Mouse (Mus musculus) MEL (cell line): ENCODE results near the gene Pdcd4. TPM values are rescaled to one million over a fixed set of nuclear protein-coding genes. Genes with fewer than 3 reads are reported as not detected.
"Not testable (repeated sequence)": the region's sequence is repeated elsewhere in the genome, so short reads cannot be mapped to it uniquely, and the experiment has no call there.

ENCODE experiments used
- DNase-seq: peaks from one replicate; pipeline ENCODE4 v3.0.0; 2011; ENCODE audit warnings: low read depth, low spot score
- H3K27ac ChIP-seq: 2 replicates; pipeline ENCODE4 v1.5.1; 2012; ENCODE audit warnings: low read depth, mild to moderate bottlenecking, control low read depth, low read length, moderate library complexity; ENCODE audit not compliant: control insufficient read depth
- H3K27me3 ChIP-seq, 2 experiments: fragments of 150-350 bp in 1 of 2; sonication (generic) in 1 of 2; 2 replicates each; pipeline ENCODE4 v1.6.1; 2012; ENCODE audit warnings: low read length in 2 of 2, mild to moderate bottlenecking in 2 of 2, improper control_type of control experiment in 1 of 2, moderate library complexity in 1 of 2; ENCODE audit not compliant: insufficient read depth in 2 of 2, control insufficient read depth in 1 of 2
- H3K36me3 ChIP-seq, 2 experiments: 2 replicates each; pipeline ENCODE4 v1.6.1; 2012 to 2014; ENCODE audit warnings: low read length in 2 of 2, improper control_type of control experiment in 1 of 2, inconsistent platforms in 1 of 2, mild to moderate bottlenecking in 1 of 2; ENCODE audit not compliant: insufficient read depth in 2 of 2, control insufficient read depth in 1 of 2
- H3K4me1 ChIP-seq, 2 experiments: fragments of 150-350 bp in 1 of 2; sonication (generic) in 1 of 2; 2 replicates each; pipeline ENCODE4 v1.6.1; 2012; ENCODE audit warnings: low read length in 2 of 2, improper control_type of control experiment in 1 of 2, mild to moderate bottlenecking in 1 of 2; ENCODE audit not compliant: insufficient read depth in 2 of 2, control insufficient read depth in 1 of 2
- H3K4me3 ChIP-seq, 2 experiments: fragments of 150-350 bp in 1 of 2; sonication (generic) in 1 of 2; 2 replicates each; pipeline ENCODE4 v1.5.1; 2012; ENCODE audit warnings: low read depth in 2 of 2, low read length in 2 of 2, mild to moderate bottlenecking in 2 of 2, moderate library complexity in 2 of 2, control low read depth in 1 of 2, improper control_type of control experiment in 1 of 2; ENCODE audit not compliant: control insufficient read depth in 1 of 2, insufficient read depth in 1 of 2
- H3K79me2 ChIP-seq: 2 replicates; pipeline ENCODE4 v1.6.1; 2012; ENCODE audit warnings: mild to moderate bottlenecking, low read length, moderate library complexity; ENCODE audit not compliant: control insufficient read depth, poor library complexity, insufficient read depth
- H3K9ac ChIP-seq: 2 replicates; pipeline ENCODE4 v1.6.1; 2012; ENCODE audit warnings: low read depth, mild to moderate bottlenecking, control low read depth, low read length, moderate library complexity; ENCODE audit not compliant: control insufficient read depth, poor library complexity, severe bottlenecking
- H3K9me3 ChIP-seq: fragments of 150-350 bp; sonication (generic); replicated peaks from 2 replicates; pipeline ENCODE4 v1.6.1; 2012; ENCODE audit warnings: mild to moderate bottlenecking, low read length, improper control_type of control experiment, moderate library complexity; ENCODE audit not compliant: insufficient read depth
- CHD1 ChIP-seq: IDR thresholded peaks from 2 replicates; pipeline ENCODE4 v1.6.1; 2012; ENCODE audit warnings: low read depth, mild to moderate bottlenecking, inconsistent platforms, low read length, improper control_type of control experiment
- CHD2 ChIP-seq: IDR thresholded peaks from 2 replicates; pipeline ENCODE4 v1.6.1; 2011; ENCODE audit warnings: low read length, improper control_type of control experiment
- E2F4 ChIP-seq: IDR thresholded peaks from 2 replicates; pipeline ENCODE4 v1.6.1; 2011; ENCODE audit warnings: low read depth, low read length, improper control_type of control experiment, borderline replicate concordance
- GATA1 ChIP-seq: IDR thresholded peaks from 2 replicates; pipeline ENCODE4 v1.6.1; 2011; ENCODE audit warnings: low read depth, low read length, improper control_type of control experiment
- MAFK ChIP-seq: IDR thresholded peaks from 2 replicates; pipeline ENCODE4 v1.6.1; 2011; ENCODE audit warnings: low read depth, mild to moderate bottlenecking, low read length, improper control_type of control experiment, borderline replicate concordance
- MAX ChIP-seq: IDR thresholded peaks from 2 replicates; pipeline ENCODE4 v1.6.1; 2011; ENCODE audit warnings: low read length, improper control_type of control experiment
- MEF2A ChIP-seq: IDR thresholded peaks from 2 replicates; pipeline ENCODE4 v1.6.1; 2014; ENCODE audit warnings: low read depth, mild to moderate bottlenecking, inconsistent platforms, low read length, improper control_type of control experiment; ENCODE audit not compliant: poor library complexity, insufficient replicate concordance, severe bottlenecking; ENCODE audit errors: extremely low read depth
- POLR2AphosphoS2 ChIP-seq: IDR thresholded peaks from 2 replicates; pipeline ENCODE4 v1.6.1; 2011; ENCODE audit warnings: low read length, improper control_type of control experiment
- SIN3A ChIP-seq: IDR thresholded peaks from 2 replicates; pipeline ENCODE4 v1.6.1; 2012; ENCODE audit warnings: low read length, improper control_type of control experiment, inconsistent platforms
- SMC3 ChIP-seq: IDR thresholded peaks from 2 replicates; pipeline ENCODE4 v1.6.1; 2011; ENCODE audit warnings: low read depth, low read length, improper control_type of control experiment
- TAL1 ChIP-seq: IDR thresholded peaks from 2 replicates; pipeline ENCODE4 v1.6.1; 2012; ENCODE audit warnings: mild to moderate bottlenecking, inconsistent platforms, low read length, moderate library complexity, mixed read lengths
- TBP ChIP-seq: IDR thresholded peaks from 2 replicates; pipeline ENCODE4 v1.8.0; 2011; ENCODE audit warnings: low read depth, low read length, improper control_type of control experiment
- UBTF ChIP-seq: IDR thresholded peaks from 2 replicates; pipeline ENCODE4 v1.6.1; 2012; ENCODE audit warnings: low read depth, mild to moderate bottlenecking, inconsistent platforms, low read length, improper control_type of control experiment, moderate library complexity, borderline replicate concordance; ENCODE audit not compliant: insufficient read depth
- ZKSCAN1 ChIP-seq: IDR thresholded peaks from 2 replicates; pipeline ENCODE4 v1.6.1; 2012; ENCODE audit warnings: low read depth, mild to moderate bottlenecking, inconsistent platforms, low read length, improper control_type of control experiment, moderate library complexity
- ZMIZ1 ChIP-seq: IDR thresholded peaks from 2 replicates; pipeline ENCODE4 v1.6.1; 2012; ENCODE audit warnings: low read depth, mild to moderate bottlenecking, inconsistent platforms, low read length, improper control_type of control experiment, moderate library complexity
- ZNF384 ChIP-seq: IDR thresholded peaks from 2 replicates; pipeline ENCODE4 v1.6.1; 2012; ENCODE audit warnings: low read depth, mild to moderate bottlenecking, inconsistent platforms, low read length, improper control_type of control experiment
- polyA plus RNA-seq, 2 experiments: library from polyadenylated mRNA; stranded (reverse) in 1 of 2; unstranded in 1 of 2; fragments of >175 nt in 1 of 2; fragments of >200 nt in 1 of 2; gene quantifications; 2 replicates each; pipeline versions ENCODE4 v1.2.1 to v1.2.4; 2012; ENCODE audit warnings: low replicate concordance in 2 of 2, low read depth in 1 of 2; ENCODE audit not compliant: insufficient read length in 2 of 2, insufficient read depth in 1 of 2, missing spikeins in 1 of 2
- total RNA-seq: library from RNA; depleted of rRNA; stranded (reverse); fragments of 300-350 nt; gene quantifications from 2 replicates; pipeline ENCODE4 v1.2.3, GENCODE M21; 2012

Gene Pdcd4
- total and polyA plus RNA-seq, 3 experiments = 30.0 to 37.6 TPM; not detected in 1

GRCm38 (mm10) chr19:53957513-53957912 lies 65.5 kb downstream of the Pdcd4 start:
- peaks cover 38% of the 10 kb centered on the region for H3K79me2 ChIP-seq
- no peaks in the 10 kb centered on the region for H3K9me3 ChIP-seq
- H3K27ac ChIP-seq = no peak overlapping the region
- H3K4me1 ChIP-seq = peaks cover 7 to 8% of the 10 kb centered on the region in 2 experiments; a peak in 3 of 4 replicates
- no peak overlapping the region for H3K9ac ChIP-seq
- no peak for TF ChIP-seq POLR2AphosphoS2
- no peak for TF ChIP-seq TBP
- TF ChIP-seq CHD2 = no peak
- no peak for TF ChIP-seq MEF2A
- no peak for TF ChIP-seq E2F4
- no peak for TF ChIP-seq ZKSCAN1
- no peak for TF ChIP-seq UBTF
- TF ChIP-seq TAL1 = no peak
- TF ChIP-seq SMC3 = no peak
- TF ChIP-seq MAX = no peak
- no peak for TF ChIP-seq ZMIZ1
- TF ChIP-seq SIN3A = no peak
- no peak for TF ChIP-seq GATA1
- TF ChIP-seq, all 39 proteins: peak for 0
- Histone ChIP-seq H3K27me3 (no peaks in the 10 kb centered on the region), H3K36me3 (peaks cover 5 to 27% of the 10 kb centered on the region in 2 experiments; a peak in 3 of 4 replicates), H3K4me3 (no peak overlapping the region)
- DNase-seq = no peak

GRCm38 (mm10) chr19:53962511-53962910 lies 70.5 kb downstream of the Pdcd4 start:
- DNase-seq = no peak
- no peaks in the 10 kb centered on the region for H3K9me3 ChIP-seq
- H3K27ac ChIP-seq = no peak overlapping the region
- peaks cover 2 to 40% of the 10 kb centered on the region in 2 experiments; a peak in 3 of 4 replicates for H3K36me3 ChIP-seq
- H3K79me2 ChIP-seq = peaks cover 19% of the 10 kb centered on the region
- H3K27me3 ChIP-seq = no peaks in the 10 kb centered on the region
- TF ChIP-seq MAFK = no peak
- H3K4me3 ChIP-seq = no peak overlapping the region
- no peak overlapping the region for H3K9ac ChIP-seq
- peaks cover 0 to 32% of the 10 kb centered on the region in 2 experiments; a peak in 2 of 4 replicates for H3K4me1 ChIP-seq

GRCm38 (mm10) chr19:53964347-53964746 lies 72.3 kb downstream of the Pdcd4 start:
- H3K27ac ChIP-seq = peak overlapping the region; percentile 85; the same call in 1 of the 2 replicates
- peaks cover 3 to 37% of the 10 kb centered on the region in 2 experiments; a peak in 3 of 4 replicates for H3K4me1 ChIP-seq
- peaks cover 3 to 42% of the 10 kb centered on the region in 2 experiments; a peak in 3 of 4 replicates for H3K36me3 ChIP-seq
- H3K9ac ChIP-seq, DNase-seq, H3K9me3 ChIP-seq, H3K27me3 ChIP-seq: not testable (repeated sequence)
- peaks cover 17% of the 10 kb centered on the region for H3K79me2 ChIP-seq
- TF ChIP-seq CHD1 (0 out of 2 replicates have a peak, but pooled peaks have one; percentile 8), ZNF384 (peak; percentile 86)
- peak overlapping the region in 1 of 2 experiments; percentile 23; a peak in 2 of 4 replicates for H3K4me3 ChIP-seq
